Mouse (Mus musculus) layer of hippocampus, postnatal 14 days (tissue): ENCODE measurements at regions not wholly inside any gene's neighbourhood (a gene's known extent, or its start where the extent isn't known, plus 50 kb on each side); places are given as distances from the start of the nearest gene placed in this dataset.
A peak's percentile ranks its signal among the peaks of the same experiment; 100 is the strongest.
"Not testable (repeated sequence)": the region's sequence is repeated elsewhere in the genome, so short reads cannot be mapped to it uniquely, and the experiment has no call there.

ENCODE experiments used
- DNase-seq, 2 experiments: peaks; one replicate each; pipeline ENCODE4 v3.0.0; 2021 to 2022; ENCODE audit warnings: low spot score in 2 of 2, mixed read lengths in 1 of 2

DNA sequence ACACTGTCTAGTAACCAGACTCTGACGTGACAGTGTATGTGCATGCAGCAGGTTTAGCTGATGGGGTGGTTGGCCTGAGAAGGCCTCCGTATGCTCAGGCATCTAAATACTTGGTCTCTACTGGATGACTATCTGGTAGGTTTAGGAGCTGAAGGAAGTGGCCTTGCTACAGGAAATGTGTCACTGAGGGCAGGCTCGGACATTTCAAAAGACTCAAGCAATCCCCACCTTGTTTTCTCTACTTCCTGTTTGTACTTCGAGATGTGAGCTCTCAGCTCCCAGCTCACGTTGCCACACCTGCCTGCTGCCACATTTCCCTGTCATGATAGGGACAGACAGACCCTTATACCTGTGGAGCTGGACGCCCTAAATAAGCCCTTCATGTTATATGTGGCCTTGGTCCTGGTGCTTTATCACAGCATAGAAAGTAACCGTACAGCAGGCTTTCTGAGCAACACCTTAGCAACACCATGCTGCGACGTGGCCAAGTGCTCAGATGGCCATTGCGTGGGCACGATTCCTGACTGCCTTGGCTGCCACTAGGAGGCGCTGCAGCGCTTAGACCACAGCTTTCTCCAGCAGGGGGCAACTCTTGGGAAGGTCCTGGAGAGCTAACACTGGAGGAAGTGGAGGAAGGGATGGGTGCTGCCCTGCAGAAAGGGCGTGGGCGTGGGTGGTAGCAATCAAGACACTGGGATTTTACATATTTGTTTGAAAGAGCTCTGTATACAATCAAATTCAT is 165.8 kb upstream of the Zfp637 start:
- no peak for DNase-seq

- DNase-seq, result no peak
Observed at GRCm38 (mm10) chr6:117676064-117676821, 164.7 kb upstream of the Zfp637 start.

GRCm38 (mm10) chr6:117677062-117677461 is 163.9 kb upstream of the Zfp637 start:
- no peak for DNase-seq

GRCm38 (mm10) chr6:117677821-117678220 is 163.2 kb upstream of the Zfp637 start:
- DNase-seq, result no peak

DNA sequence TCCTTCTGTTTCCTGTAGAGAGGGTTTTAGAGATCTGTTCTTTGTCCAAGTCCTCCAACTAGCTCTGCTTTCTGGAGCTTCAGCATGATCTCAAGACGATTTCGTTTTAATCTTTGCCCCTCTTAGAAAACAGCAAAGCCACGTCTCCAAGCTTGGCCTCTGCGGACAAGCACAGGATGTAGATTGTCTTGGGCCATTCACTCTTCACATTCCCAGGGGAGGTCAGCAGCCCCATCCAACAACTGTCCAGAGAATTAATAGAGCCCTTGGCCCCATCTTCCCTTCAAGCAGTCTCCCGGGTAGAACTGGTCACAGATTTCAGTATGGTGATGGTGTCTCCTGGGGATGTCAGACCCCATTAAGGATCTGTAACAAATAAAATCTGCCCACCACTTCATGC is 162.7 kb upstream of the Zfp637 start:
- DNase-seq, result no peak

- no peak for DNase-seq
Observed at GRCm38 (mm10) chr6:117678877-117679276, 162.1 kb upstream of the Zfp637 start.

GRCm38 (mm10) chr6:117686212-117686611 is 154.8 kb upstream of the Zfp637 start:
- DNase-seq, result no peak

DNA sequence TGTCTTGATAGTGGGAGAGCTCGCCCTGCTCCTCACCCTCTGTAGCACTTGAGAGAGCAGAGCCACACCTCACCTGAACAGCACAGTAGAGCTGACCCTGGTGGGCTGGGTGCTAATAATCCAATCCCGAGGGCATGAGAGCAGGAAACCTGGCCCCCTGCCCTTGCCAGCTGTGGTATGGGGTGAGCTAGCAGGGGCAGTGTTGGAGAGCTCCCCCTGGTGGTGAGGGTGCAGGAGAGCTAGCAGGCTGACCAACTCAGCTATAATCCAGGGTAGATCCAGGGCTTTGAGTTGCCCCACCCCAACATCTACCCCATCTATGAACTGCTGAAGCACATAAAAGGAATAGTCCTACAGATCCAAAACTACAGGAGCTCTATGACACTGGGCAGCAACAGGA is 153.9 kb upstream of the Zfp637 start:
- no peak for DNase-seq

DNA sequence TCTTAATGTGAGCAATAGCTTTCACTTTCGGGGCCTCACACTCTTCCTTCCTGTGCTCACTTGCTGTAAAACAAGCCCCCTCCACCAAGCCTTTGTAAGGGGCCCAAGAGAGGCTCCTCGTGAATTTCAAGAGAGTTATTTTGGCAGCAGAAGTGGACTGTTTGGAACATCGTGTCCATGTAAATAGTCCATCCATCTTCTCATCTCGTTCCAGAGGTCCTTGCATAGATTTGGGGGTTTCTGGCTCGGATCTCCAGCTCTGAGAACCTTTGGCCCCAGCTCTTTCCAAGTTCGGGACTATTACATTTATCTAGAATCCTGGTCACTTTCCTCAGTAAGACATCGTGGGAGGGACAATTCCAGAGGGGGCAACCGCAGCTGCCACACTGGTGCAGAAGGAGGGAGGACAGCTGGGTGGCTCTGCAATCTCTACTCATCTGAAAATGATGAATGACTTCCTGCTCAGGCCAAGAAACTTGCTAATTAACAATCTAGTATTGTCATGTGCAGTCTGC is 152.3 kb upstream of the Zfp637 start:
- no peak for DNase-seq

DNA sequence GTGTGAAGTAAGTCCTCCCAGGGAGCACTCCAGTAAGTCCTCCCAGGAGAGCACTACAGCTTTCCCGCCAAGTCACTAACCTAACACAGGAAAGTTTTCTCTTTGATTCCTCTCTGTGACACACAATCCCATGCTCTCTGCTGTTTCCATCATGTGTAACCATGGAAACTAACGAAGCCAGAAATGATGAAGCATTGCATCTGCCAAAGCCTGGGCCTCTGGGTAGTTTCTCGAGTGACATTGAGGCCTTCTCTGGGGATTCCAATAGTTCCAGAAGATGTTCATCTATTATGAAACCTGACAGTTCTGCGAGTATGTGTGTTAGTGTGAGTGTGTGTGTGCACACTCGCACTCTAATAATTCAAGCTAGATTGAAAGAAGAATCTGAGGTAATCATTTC is 140.7 kb upstream of the Zfp637 start:
- no peak for DNase-seq

DNA sequence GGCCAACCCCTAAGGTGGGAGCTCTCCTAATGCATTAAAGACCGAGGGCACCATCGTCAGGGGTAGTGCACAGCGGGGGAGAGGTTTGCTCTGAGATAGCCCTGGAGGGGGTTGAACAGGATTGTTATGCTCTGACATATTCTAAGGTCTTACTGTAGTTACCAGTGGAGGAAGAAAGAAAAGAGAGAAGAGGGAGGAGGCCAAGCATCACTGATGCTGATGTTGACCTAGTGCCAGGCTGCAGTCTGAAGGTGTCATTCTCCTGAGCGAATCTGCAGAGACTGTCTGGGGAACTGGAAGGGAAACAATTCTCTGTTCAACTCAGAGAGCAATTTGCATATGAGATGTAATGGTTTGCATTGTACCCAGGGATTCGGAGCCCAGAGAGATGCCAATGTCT is 139.4 kb upstream of the Zfp637 start:
- no peak for DNase-seq

GRCm38 (mm10) chr6:117706006-117706405 is 135.0 kb upstream of the Zfp637 start:
- DNase-seq, result no peak

GRCm38 (mm10) chr6:117709212-117709611 is 131.8 kb upstream of the Zfp637 start:
- no peak for DNase-seq

DNA sequence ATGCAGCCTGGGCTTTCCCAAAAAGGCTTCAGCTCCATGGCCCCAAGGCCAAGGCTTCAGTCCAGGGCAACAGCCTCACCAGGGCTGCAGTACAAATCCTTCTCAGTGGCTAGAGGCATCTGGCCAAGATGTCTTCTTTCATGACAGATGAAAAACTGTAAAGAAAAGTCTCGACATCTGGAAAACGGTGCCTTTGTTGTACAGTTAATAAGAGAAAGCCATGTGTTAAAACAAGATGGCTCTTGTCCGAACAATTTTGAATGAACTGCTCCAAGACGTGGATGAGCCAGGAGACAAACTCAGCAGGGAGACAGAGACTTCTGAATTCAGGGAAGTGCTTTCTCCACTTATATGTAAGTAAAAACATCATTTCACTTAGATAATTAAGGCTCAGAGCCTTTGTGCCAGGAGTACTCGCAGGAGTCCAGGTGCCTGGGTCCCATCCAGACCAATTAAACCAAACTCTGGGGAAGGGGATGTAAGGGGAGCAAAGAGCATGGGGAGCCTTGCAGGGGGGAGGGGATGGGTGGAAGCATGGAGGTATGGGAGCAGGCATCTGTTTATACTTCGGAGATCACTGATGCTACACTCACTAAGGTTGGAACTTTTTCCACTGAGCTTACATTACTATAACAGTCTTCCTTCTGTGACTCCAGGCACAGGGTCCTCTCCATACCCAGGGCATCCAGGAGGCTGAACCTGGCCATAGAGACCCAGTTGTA is 125.8 kb upstream of the Zfp637 start:
- no peak for DNase-seq

DNA sequence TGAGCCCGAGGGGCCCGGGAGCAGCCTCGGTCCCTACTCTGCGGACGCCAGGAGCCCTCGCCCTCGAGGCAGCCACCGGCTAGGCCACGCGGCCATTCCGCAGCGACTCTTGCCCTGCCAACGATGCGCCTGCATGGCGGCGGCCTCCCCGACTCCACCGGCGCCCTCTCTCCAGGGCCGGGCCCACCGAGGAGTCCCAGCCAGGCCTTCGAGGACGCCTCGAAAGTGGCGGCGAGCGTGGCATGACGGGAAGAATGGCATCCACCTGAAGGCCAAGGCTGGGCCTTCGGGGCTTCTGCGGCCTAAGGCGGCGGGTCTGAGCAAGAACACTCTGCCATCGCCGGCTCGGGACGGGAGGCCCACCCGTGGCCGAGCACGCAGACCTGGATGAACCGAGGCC is 124.6 kb upstream of the Zfp637 start:
- DNase-seq, result not testable (repeated sequence)

DNA sequence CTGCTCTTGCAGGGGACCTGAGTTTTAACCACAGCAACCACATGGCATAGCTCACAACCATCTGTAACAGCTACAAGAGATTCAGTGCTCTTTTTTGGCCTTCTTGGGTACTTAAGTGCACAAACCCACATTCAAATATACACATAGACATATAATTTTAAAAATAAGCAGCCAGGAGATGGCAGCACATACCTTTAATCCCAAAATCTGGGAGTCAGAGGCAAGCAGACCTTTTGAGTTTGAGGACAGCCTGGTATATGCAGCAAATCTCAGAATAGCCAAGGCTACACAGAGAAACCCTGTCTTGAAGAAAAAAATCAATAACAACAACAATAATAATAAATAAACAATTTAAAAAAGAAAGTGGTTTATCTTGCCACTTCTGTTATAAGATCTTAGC is 88.6 kb upstream of the Zfp637 start:
- not testable (repeated sequence) for DNase-seq

- DNase-seq, result not testable (repeated sequence)
Observed at GRCm38 (mm10) chr6:117755682-117756081, 85.3 kb upstream of the Zfp637 start.

GRCm38 (mm10) chr6:117756176-117756575 is 84.8 kb upstream of the Zfp637 start:
- DNase-seq, result no peak

GRCm38 (mm10) chr6:117758516-117758915 is 82.5 kb upstream of the Zfp637 start:
- DNase-seq, result peak; percentile 21 to 73

DNA sequence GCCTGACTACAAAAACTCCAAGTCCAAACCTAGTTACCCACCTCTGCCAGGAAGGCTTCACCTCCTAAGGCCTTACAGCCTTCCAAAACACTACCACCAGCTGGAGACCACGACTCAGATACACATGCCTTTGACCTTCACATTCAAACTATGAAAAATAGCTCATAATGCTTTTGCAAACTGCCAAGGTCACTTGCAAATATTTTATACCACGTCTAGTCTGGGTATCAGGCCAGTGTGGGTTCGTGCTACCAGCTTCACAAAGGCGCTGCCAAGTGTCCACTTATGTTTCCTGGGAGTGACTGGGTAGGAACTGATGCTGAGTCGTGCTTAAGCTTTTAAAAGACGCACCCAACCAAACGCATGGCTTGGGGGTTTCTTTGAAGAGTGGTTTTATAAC is 69.5 kb upstream of the Zfp637 start:
- DNase-seq, result no peak

GRCm38 (mm10) chr6:117772396-117772795 is 68.6 kb upstream of the Zfp637 start:
- DNase-seq, result no peak
